Mouse (Mus musculus) forebrain, embryonic 11.5 days (tissue): ENCODE data around the gene Osbpl8. TPM values are rescaled to one million over a fixed set of nuclear protein-coding genes. Genes with fewer than 3 reads are reported as not detected.

ENCODE experiments used
- ATAC-seq: fragments of 200-750 bp; cut with Nextera tagmentation; replicated peaks from 2 replicates; pipeline ENCODE4 v1.8.0; 2017; ENCODE audit warnings: moderate TSS enrichment; ENCODE audit not compliant: low FRiP score
- DNase-seq: peaks from one replicate; pipeline ENCODE4 v3.0.0-alpha.2; 2017; ENCODE audit warnings: low spot score
- H3K27ac ChIP-seq: fragments of 300-500 bp; sonication (generic); 2 replicates; pipeline ENCODE4 v1.5.1; 2014; ENCODE audit warnings: low read depth, low read length
- H3K27me3 ChIP-seq: fragments of 300-500 bp; sonication (generic); 2 replicates; pipeline ENCODE4 v1.6.1; 2014; ENCODE audit warnings: mild to moderate bottlenecking, low read length, mixed read lengths; ENCODE audit not compliant: control insufficient read depth, insufficient read depth
- H3K36me3 ChIP-seq: fragments of 300-500 bp; sonication (generic); 2 replicates; pipeline ENCODE4 v1.6.1; 2014; ENCODE audit warnings: mild to moderate bottlenecking, low read length, moderate library complexity, mixed read lengths; ENCODE audit not compliant: control insufficient read depth, insufficient read depth
- H3K4me1 ChIP-seq: fragments of 300-500 bp; sonication (generic); replicated peaks from 2 replicates; pipeline ENCODE4 v1.6.1; 2014; ENCODE audit warnings: low read length, mixed read lengths; ENCODE audit not compliant: control insufficient read depth, insufficient read depth
- H3K4me2 ChIP-seq: fragments of 300-500 bp; sonication (generic); 2 replicates; pipeline ENCODE4 v1.6.1; 2014; ENCODE audit warnings: low read depth, mild to moderate bottlenecking, low read length, moderate library complexity, mixed read lengths; ENCODE audit not compliant: severe bottlenecking
- H3K4me3 ChIP-seq: fragments of 300-500 bp; sonication (generic); 2 replicates; pipeline ENCODE4 v1.5.1; 2014; ENCODE audit warnings: low read depth, low read length
- H3K9ac ChIP-seq: fragments of 300-500 bp; sonication (generic); 2 replicates; pipeline ENCODE4 v1.6.1; 2014; ENCODE audit warnings: low read length
- H3K9me3 ChIP-seq: fragments of 300-500 bp; sonication (generic); 2 replicates; pipeline ENCODE4 v1.6.1; 2016; ENCODE audit warnings: low read length, mixed read lengths; ENCODE audit not compliant: control insufficient read depth
- WGBS: fragments of 180-500 bp; shearing (Covaris S2); extraction: QIAGEN DNeasy Blood & Tissue Kit; methylation state at CpG from one replicate; pipeline ENCODE4 v1.1.7; 2014; 5-methylcytosine and 5-hydroxymethylcytosine counted together
- polyA plus RNA-seq: library from polyadenylated mRNA; unstranded; fragments of >200 nt; fragmentation: Nextera tagmentation; extraction: Ambion mirVana; gene quantifications from 2 replicates; pipeline ENCODE4 v1.2.1, GENCODE M21; 2014

Osbpl8 gene
- polyA plus RNA-seq, 1 experiment from 2014 or later = 14.4 TPM

DNA sequence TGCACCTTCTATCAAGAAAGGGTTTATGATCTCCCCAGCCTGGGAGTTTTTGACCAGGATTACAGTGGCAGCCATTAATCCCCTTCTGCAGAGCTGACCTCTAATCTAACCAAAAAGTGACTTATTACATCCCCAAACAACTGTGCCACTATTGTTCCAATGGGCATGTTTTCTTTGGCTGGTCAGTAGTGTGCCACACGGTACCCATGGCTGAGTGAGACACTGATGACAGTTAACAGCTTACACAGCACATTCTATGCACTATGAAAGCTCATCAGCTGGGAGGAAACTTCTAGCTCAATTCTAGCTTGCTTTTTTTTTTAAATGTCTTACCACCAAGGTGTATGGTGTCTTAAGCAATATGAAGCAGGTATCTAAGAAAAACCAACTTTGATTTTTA, 25.4 kb upstream of the Osbpl8 start:
- WGBS = 76% methylated on average over 1 of the region's 1 CpGs

DNA sequence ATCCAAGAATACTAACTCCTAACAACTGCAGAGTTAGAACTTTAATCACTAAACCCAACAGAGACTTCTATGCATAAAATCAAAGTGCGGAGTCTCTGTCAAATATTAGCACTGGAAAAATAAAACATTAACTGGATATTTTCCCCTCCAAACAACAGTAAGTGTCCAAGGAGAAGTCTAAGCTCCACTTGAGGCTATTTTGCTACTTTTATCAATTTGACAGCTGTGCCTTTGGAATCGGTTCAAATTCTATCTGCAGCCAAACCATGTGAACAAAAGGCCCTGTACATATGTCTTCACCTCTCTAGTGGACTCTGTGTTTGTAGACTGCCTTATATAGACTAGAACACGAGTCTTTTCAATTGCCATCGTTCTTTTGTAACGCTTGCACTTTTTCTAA, 24.7 kb upstream of the Osbpl8 start:
- no peaks in the 10 kb centered on the region for H3K9me3 ChIP-seq

More for the DNA sequence above, 25.4 kb upstream of the Osbpl8 start:
- Histone ChIP-seq H3K4me1 (no peaks in the 10 kb centered on the region), H3K36me3 (no peaks in the 10 kb centered on the region), H3K9me3 (no peaks in the 10 kb centered on the region), H3K27ac (no peak overlapping the region), H3K9ac (no peak overlapping the region), H3K27me3 (no peaks in the 10 kb centered on the region), H3K4me3 (no peak overlapping the region), H3K4me2 (no peak overlapping the region)
- ATAC-seq = no peak
- DNase-seq = no peak

DNA sequence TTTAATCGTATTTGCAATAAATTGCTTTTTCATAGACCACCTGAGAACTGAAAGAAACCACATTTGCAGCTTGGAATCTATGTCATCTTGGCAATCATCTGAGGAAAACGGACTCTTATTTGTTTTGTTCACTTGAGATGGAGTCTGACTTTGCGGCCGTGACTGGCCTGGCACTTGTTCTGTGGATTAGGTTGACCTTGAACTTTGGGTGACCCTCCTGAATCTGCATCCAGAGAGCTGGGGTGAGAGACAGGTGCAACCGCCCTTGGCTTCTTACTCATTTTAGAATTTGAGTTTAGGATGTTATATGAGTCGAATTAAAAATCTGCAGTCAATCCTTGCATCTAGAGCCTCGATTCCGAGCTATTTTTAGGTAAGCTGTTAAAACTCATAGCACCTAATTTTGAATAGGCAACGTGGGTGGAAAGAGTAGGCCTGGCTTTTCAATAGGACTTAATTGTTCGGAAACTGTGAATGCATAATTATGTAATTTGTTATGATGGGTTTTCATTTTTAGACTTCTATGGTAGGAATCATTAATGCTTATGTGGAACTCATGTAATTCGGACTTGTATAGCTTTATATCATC, 20.1 kb upstream of the Osbpl8 start:
- Histone ChIP-seq H3K27ac (no peak overlapping the region), H3K9ac (no peak overlapping the region), H3K4me3 (no peak overlapping the region), H3K4me2 (no peak overlapping the region), H3K27me3 (no peaks in the 10 kb centered on the region), H3K4me1 (no peaks in the 10 kb centered on the region), H3K9me3 (no peaks in the 10 kb centered on the region), H3K36me3 (no peaks in the 10 kb centered on the region)
- no peak for ATAC-seq
- 85% methylated on average over 11 of the region's 11 CpGs for WGBS
- no peak for DNase-seq

More for the DNA sequence above, 24.7 kb upstream of the Osbpl8 start:
- 88% methylated on average over 5 of the region's 5 CpGs for WGBS
- Histone ChIP-seq H3K4me3 (no peak overlapping the region), H3K4me2 (no peak overlapping the region), H3K27ac (no peak overlapping the region), H3K4me1 (no peaks in the 10 kb centered on the region), H3K9ac (no peak overlapping the region), H3K27me3 (no peaks in the 10 kb centered on the region), H3K36me3 (no peaks in the 10 kb centered on the region)
- no peak for DNase-seq
- ATAC-seq = no peak

DNA sequence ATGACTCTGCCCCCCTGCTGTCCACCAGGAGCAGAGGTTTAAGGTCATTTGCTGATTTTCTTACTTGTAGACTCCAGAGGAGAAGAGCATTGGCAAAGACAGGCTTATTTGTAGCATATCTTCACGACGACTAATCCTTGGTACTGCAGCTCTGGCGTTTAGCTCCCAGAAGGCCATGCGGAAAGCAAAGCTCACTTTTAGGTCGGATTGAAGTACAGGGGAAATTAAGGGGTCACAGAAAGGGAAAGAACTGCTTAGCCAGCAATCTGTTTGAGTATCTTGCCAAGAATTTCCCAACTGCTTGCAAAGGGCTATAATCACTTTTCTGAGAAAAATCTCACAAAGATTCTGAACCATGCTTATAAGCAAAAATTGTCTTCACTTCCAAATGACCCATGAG, 14.8 kb upstream of the Osbpl8 start:
- Histone ChIP-seq H3K36me3 (no peaks in the 10 kb centered on the region), H3K27me3 (no peaks in the 10 kb centered on the region), H3K4me3 (no peak overlapping the region), H3K27ac (no peak overlapping the region), H3K4me1 (no peaks in the 10 kb centered on the region), H3K9ac (no peak overlapping the region), H3K4me2 (no peak overlapping the region), H3K9me3 (no peaks in the 10 kb centered on the region)
- DNase-seq = no peak
- ATAC-seq = no peak
- WGBS = 59% methylated on average over 5 of the region's 5 CpGs

DNA sequence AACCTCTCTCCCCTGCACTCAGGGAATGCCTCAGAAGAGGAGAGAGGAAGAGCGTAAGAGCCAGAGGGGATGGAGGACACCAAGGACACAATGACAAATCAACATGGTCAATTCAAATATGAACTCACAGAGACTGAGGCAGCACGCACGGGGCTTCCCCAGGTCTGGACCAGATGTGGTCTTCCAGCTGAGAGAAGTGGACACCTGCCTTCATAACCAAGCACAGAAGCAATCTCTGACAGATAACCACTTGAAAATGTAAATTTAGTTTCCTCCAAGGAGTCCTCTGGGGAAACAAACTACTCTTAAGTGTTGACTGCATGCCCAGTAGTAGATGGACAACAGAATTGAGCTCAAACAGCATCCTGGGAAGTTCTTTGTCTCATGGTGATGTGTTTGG, 9.5 kb upstream of the Osbpl8 start:
- DNase-seq (no peak), ATAC-seq (no peak)
- no peak overlapping the region for H3K27ac ChIP-seq
- no peaks in the 10 kb centered on the region for H3K9me3 ChIP-seq
- WGBS = 91% methylated on average over 3 of the region's 3 CpGs
- no peaks in the 10 kb centered on the region for H3K36me3 ChIP-seq
- no peaks in the 10 kb centered on the region for H3K4me1 ChIP-seq
- no peak overlapping the region for H3K4me2 ChIP-seq
- no peaks in the 10 kb centered on the region for H3K27me3 ChIP-seq
- no peak overlapping the region for H3K9ac ChIP-seq
- H3K4me3 ChIP-seq = no peak overlapping the region

DNA sequence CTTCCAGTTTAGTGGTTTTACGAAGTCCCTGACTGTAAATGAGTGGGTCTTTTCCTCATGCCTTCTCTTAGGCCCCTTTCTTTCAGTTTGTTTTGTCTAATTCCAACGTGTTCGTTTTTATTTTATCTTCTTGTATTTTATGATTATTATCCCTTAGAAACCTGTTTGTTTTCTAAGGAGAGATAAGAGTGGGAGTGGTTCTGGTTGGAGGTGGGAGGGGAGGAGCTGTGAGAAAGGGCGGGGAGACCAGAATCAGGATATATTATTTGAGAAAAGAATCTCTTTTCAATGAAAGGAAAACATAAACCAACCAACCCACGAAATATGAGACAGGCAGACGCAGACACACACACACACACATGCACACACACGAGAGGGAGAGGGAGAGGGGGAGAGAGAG, 9.0 kb upstream of the Osbpl8 start:
- DNase-seq (no peak), ATAC-seq (no peak)
- no peaks in the 10 kb centered on the region for H3K27me3 ChIP-seq
- H3K4me1 ChIP-seq = no peaks in the 10 kb centered on the region
- H3K4me2 ChIP-seq = no peak overlapping the region
- no peak overlapping the region for H3K4me3 ChIP-seq
- H3K36me3 ChIP-seq = no peaks in the 10 kb centered on the region
- H3K9me3 ChIP-seq = no peaks in the 10 kb centered on the region
- H3K9ac ChIP-seq = no peak overlapping the region
- 83% methylated on average over 7 of the region's 7 CpGs for WGBS
- H3K27ac ChIP-seq = no peak overlapping the region

DNA sequence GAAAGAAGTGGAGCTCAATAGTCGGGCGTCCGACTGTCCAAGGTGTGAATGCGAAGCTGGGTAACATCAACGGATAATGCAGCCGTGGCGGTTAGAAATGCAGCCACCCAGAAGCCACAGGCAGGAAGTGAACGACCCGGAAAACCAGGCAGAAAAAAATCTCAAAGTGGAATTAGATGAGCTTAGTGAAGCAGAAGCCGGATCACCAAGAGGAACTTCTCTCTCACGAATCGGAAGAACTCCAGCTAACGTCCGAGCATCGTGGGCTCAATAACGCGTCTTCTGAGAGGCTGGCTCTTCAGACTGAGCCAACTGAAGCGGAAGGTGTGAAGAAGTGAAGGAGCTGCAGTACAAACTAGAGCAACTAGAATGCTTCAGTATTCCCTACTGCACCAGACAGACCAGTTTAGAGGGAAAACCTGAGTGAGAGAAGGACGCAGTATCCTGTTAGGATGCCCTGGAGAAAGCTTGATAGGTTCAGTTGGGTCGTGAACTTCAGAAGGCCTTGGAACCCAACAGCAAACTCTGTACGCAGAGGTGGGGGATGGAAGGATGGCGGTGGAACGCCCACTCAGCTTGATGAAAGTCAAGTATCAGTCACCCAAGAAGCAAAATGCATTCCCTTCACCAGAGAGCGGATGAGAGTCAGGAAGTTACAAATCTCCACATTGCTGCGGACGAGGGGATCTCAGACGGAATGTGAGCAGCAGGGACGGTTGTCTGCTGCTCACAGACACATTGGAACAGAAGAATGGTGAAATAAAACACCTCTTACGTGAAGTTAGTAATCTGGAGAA, 8.0 kb upstream of the Osbpl8 start:
- ATAC-seq (no peak), DNase-seq (no peak)
- no peak overlapping the region for H3K9ac ChIP-seq
- H3K36me3 ChIP-seq = no peaks in the 10 kb centered on the region
- H3K4me1 ChIP-seq = no peaks in the 10 kb centered on the region
- WGBS = 89% methylated on average over 29 of the region's 29 CpGs
- H3K4me3 ChIP-seq = no peak overlapping the region
- no peaks in the 10 kb centered on the region for H3K9me3 ChIP-seq
- no peaks in the 10 kb centered on the region for H3K27me3 ChIP-seq
- no peak overlapping the region for H3K27ac ChIP-seq
- H3K4me2 ChIP-seq = no peak overlapping the region

DNA sequence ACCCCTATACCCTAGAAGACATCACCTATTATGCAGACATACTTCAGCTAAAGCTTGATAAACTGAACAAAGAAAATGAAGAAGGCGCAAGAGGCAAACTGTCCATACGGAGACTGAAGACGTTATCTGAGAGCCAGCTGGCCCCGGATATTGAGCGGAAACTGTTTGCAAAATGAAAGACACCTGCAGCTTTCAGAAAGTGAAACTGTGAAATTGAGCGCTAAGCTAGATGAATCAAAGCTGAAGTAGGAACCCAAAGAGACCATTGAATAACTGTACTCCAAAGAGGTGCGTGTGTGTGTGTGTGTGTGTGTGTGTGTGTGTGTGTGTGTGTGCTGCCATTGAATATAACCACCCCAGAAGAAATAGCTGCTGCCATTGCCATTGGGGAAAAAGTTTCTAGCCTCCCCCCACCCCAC, 7.3 kb upstream of the Osbpl8 start:
- Histone ChIP-seq H3K4me1 (no peaks in the 10 kb centered on the region), H3K9ac (no peak overlapping the region), H3K4me2 (no peak overlapping the region), H3K36me3 (no peaks in the 10 kb centered on the region), H3K4me3 (no peak overlapping the region), H3K27me3 (no peaks in the 10 kb centered on the region), H3K9me3 (no peaks in the 10 kb centered on the region), H3K27ac (no peak overlapping the region)
- 88% methylated on average over 7 of the region's 7 CpGs for WGBS
- ATAC-seq (no peak), DNase-seq (no peak)
